In the genomic region with DNA sequence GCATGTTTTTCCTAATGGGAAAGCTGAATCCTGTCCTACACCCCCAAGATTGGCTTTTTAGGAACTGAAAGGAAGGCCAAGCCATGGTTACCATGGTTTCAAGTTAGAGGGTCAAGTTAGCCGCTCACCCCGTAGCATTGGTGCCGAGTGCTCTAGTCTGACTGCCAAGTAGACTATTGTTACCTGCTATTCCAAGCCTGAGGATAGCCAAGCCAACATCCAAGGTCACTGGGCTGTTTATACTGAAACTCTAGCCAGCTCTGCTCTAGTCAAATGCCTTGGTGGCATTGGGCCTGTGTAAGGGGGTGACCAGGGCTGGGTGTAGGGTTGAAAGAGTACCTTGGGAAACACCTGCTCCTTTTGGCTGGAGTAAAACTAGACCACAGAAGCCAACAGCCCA, we compare ENCODE assay signal across 11 mouse cellular contexts.
DNase-seq lines count a peak whose midpoint lies in the region; ATAC-seq and TF ChIP-seq lines count a peak whose summit lies in the region.
"Had no signal": no experiment of that assay in that cellular context is flagged by ENCODE, and none has a peak within 500 bp of the region (broad histone marks: within the 10 kb centered on the region; RNA-seq: fewer than 3 reads in every experiment).

No protein-coding gene starts in this region.

- no peak overlapping the region for H3K27ac ChIP-seq in hindbrain, embryonic 15.5 days (replicated peaks)
- no peak overlapping the region for H3K27ac ChIP-seq in hindbrain, embryonic 12.5 days
- H3K27ac ChIP-seq in limb, embryonic 10.5 days = 0 out of 2 replicates have a peak overlapping the region, but pooled peaks have one; percentile 83
- no peak overlapping the region for H3K27ac ChIP-seq in intestine, postnatal 0 days (ENCODE audit: low read depth, low read length)

- ATAC-seq in hindbrain, embryonic 15.5 days (ENCODE audit: low FRiP score, low read depth) = peak; percentile 74; the same call in 1 of the 2 replicates
- no peak for ATAC-seq in hindbrain, embryonic 12.5 days (ENCODE audit: low FRiP score)
- ATAC-seq in intestine, postnatal 0 days = no peak
- ATAC-seq: activated CD4-positive, CD25-positive, alpha-beta regulatory T cell, adult 4 months had no signal

- no peak overlapping the region for H3K9ac ChIP-seq in hindbrain, embryonic 15.5 days
- H3K9ac ChIP-seq in hindbrain, embryonic 12.5 days = no peak overlapping the region
- H3K9ac ChIP-seq in intestine, postnatal 0 days (ENCODE audit: low read depth, low read length) = no peak overlapping the region
- H3K9ac ChIP-seq: lung, embryonic 14.5 days had no signal

- no peak overlapping the region for H3K4me3 ChIP-seq in hindbrain, embryonic 15.5 days
- no peak overlapping the region for H3K4me3 ChIP-seq in hindbrain, embryonic 12.5 days
- no peak overlapping the region for H3K4me3 ChIP-seq in limb, embryonic 10.5 days
- no peak overlapping the region for H3K4me3 ChIP-seq in intestine, postnatal 0 days (ENCODE audit: low read depth, low read length)

- 35% methylated on average over 3 of the region's 3 CpGs for WGBS in hindbrain, embryonic 15.5 days
- 40% methylated on average over 3 of the region's 3 CpGs for WGBS in hindbrain, embryonic 12.5 days
- 92% methylated on average over 3 of the region's 3 CpGs for WGBS in limb, embryonic 10.5 days
- 84% methylated on average over 3 of the region's 3 CpGs for WGBS in intestine, postnatal 0 days

- peaks cover 31% of the 10 kb centered on the region for H3K4me1 ChIP-seq in hindbrain, embryonic 15.5 days (replicated peaks)
- H3K4me1 ChIP-seq in hindbrain, embryonic 12.5 days = peaks cover 17% of the 10 kb centered on the region
- peaks cover 51% of the 10 kb centered on the region for H3K4me1 ChIP-seq in limb, embryonic 10.5 days
- no peaks in the 10 kb centered on the region for H3K4me1 ChIP-seq in intestine, postnatal 0 days (replicated peaks; ENCODE audit: control insufficient read depth, insufficient read depth, low read length)

- no peak overlapping the region for H3K4me2 ChIP-seq in hindbrain, embryonic 15.5 days
- no peak overlapping the region for H3K4me2 ChIP-seq in hindbrain, embryonic 12.5 days (replicated peaks)
- no peak overlapping the region for H3K4me2 ChIP-seq in intestine, postnatal 0 days (replicated peaks; ENCODE audit: low read depth)

- no peaks in the 10 kb centered on the region for H3K36me3 ChIP-seq in hindbrain, embryonic 15.5 days
- no peaks in the 10 kb centered on the region for H3K36me3 ChIP-seq in hindbrain, embryonic 12.5 days
- H3K36me3 ChIP-seq in limb, embryonic 10.5 days = peaks cover 14% of the 10 kb centered on the region
- H3K36me3 ChIP-seq in intestine, postnatal 0 days (ENCODE audit: control insufficient read depth, insufficient read depth) = no peaks in the 10 kb centered on the region
- H3K36me3 ChIP-seq: G1E had no signal

- no peak for TF ChIP-seq CTCF in intestine, postnatal 0 days (IDR thresholded peaks at IDR 0.05; ENCODE audit: low read depth)

- H3K27me3 ChIP-seq in hindbrain, embryonic 15.5 days = 0 out of 2 replicates have a peak, but pooled peaks cover 3% of the 10 kb centered on the region
- peaks cover 4% of the 10 kb centered on the region for H3K27me3 ChIP-seq in hindbrain, embryonic 12.5 days
- H3K27me3 ChIP-seq in limb, embryonic 10.5 days (ENCODE audit: low read depth, poor library complexity, severe bottlenecking) = no peaks in the 10 kb centered on the region
- no peaks in the 10 kb centered on the region for H3K27me3 ChIP-seq in intestine, postnatal 0 days (replicated peaks; ENCODE audit: control insufficient read depth, insufficient read depth, low read length)

- DNase-seq in adrenal gland, postnatal 36 days = peak; percentile 27 to 28
- DNase-seq in adrenal gland, adult 8-10 months = no peak
- DNase-seq in heart, adult 9 months (ENCODE audit: low spot score in 2 of 2) = peak; percentile 63 to 68
- DNase-seq in limb, embryonic 10.5 days (ENCODE audit: low spot score) = no peak
- DNase-seq in frontal cortex, adult 2 months (ENCODE audit: extremely low spot score in 1 of 2, low spot score in 1 of 2) = no peak

- no peaks in the 10 kb centered on the region for H3K9me3 ChIP-seq in hindbrain, embryonic 15.5 days
- H3K9me3 ChIP-seq in hindbrain, embryonic 12.5 days (replicated peaks) = no peaks in the 10 kb centered on the region
- H3K9me3 ChIP-seq in limb, embryonic 10.5 days (replicated peaks) = no peaks in the 10 kb centered on the region
- H3K9me3 ChIP-seq in intestine, postnatal 0 days (ENCODE audit: control insufficient read depth) = no peaks in the 10 kb centered on the region

Comparison
In these comparisons a context has a peak if more than half of its experiments do, and no peak if none do; other contexts are left out.
1. DNase-seq: peak in adrenal gland, postnatal 36 days (2 of 2) and heart, adult 9 months (2 of 2); none in adrenal gland, adult 8-10 months (single experiment), limb, embryonic 10.5 days (single experiment) and frontal cortex, adult 2 months (0 of 2).